Mouse (Mus musculus): Measurements from ENCODE around the gene Ccl6.
A peak's percentile ranks its signal among the peaks of the same experiment; 100 is the strongest.

The Ccl6 gene

DNA sequence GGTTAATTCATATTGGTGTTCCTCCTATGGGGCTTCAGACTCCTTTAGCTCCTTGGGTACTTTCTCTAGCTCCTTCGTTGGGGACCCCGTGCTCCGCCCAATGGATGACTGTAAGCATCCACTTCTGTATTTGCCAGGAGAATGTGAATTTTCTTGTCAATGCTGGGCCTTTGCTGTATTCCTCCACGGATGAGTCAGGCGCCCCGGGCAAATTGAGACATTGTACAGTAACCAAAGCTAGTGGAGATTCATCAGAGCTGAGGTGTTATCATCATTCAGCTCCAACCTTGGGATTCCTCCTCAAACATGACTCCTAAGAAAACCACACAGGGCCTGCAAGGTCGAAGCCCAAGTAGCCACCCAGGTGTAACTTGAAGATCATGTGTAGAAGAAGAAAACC, 4.9 kb upstream of the Ccl6 start:
- no peak for DNase-seq (ENCODE audit: low spot score in 2 of 2)

DNA sequence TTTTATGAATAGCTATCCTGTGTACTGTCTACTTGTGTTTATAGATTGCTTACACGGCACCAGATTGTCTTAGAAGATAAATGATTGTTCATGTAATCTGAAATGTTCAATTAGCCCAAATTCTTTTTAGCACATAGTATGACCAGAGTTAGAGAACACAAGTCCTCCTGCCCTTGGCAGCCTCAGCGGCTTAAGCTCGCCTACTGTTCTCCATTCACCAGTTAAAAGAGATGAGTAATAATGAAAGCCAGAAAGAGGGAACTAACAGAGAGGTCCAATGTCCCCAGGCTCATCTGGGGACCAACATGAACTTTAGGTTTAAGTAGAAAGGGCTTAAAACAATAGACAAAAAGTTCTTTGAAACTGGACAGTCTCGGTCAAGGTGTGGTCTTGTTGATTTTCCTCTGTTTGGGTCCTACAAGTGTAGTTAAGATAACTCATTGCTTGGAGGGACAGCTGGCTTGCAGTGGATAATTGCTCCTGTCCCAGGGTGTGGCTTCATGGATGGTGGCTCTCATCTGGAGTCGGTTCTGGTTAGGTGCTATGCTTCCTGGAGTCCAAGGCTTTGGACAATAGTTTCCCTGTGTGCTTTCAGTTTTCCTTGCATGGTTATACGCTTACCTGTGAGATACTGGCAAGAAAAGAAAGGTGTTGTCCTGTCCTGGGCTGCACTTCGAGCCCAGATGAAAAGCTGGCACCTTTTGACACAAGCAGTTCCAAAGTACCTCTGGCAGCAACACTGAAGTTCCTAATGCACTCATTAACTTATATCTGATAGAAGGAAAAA, 3.0 kb upstream of the Ccl6 start:
- DNase-seq (ENCODE audit: low spot score in 2 of 2) = no peak

DNA sequence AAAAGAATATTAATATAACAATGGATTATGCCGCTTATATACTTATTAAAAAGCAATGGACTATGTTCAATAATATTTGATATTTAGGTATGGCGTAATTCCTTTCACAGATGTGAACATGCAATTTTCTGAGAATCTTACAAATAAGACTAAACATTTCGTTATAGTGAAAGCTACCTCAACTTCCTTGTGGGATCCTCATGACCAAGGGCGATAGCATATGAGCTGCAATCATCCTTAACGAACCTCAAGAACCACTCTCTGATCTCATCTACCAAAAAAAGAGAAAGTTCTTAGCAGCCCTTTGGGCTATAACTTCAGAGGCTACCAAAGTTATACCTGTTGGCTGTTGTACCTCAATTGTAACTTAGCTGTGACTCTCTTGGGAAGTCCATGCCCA, 566 bp upstream of the Ccl6 start:
- DNase-seq (ENCODE audit: low spot score in 2 of 2) = no peak

DNA sequence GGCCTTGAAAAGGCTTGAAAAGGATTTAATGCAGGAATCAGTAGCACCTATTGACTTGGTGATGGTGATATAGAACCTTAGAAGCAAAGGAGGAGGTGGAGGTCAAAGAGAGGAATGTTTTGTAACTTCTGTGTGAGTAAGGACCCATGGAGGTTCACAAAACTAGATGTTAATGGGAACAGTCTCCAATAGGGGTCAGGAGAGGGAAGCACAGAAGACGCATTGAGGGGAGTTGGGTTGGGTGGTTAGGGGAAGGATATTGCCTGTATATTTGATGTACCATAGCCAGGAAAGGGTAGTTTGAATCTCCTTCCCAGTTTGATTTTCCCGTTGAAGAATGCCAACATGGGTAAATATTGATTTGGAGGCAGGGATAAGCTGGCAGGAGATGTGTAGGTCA, 8.7 kb downstream of the Ccl6 start:
- no peak for DNase-seq (ENCODE audit: low spot score in 2 of 2)

DNA sequence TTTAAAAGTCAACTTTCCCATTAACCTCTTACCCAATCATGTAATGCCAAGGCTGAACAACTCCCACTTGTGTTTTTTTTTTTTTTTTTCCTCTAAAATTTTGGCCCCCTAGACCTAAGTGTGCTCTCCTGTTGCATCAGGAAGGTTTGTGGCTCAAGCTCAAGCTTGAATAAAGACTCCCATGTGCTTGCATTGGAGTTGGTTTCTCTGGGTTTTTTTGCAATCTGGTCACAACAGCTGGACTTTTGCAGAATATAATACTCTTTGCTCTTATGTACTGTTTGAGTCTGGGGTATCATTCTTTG, 9.5 kb downstream of the Ccl6 start:
- no peak for DNase-seq (ENCODE audit: low spot score in 2 of 2)

DNA sequence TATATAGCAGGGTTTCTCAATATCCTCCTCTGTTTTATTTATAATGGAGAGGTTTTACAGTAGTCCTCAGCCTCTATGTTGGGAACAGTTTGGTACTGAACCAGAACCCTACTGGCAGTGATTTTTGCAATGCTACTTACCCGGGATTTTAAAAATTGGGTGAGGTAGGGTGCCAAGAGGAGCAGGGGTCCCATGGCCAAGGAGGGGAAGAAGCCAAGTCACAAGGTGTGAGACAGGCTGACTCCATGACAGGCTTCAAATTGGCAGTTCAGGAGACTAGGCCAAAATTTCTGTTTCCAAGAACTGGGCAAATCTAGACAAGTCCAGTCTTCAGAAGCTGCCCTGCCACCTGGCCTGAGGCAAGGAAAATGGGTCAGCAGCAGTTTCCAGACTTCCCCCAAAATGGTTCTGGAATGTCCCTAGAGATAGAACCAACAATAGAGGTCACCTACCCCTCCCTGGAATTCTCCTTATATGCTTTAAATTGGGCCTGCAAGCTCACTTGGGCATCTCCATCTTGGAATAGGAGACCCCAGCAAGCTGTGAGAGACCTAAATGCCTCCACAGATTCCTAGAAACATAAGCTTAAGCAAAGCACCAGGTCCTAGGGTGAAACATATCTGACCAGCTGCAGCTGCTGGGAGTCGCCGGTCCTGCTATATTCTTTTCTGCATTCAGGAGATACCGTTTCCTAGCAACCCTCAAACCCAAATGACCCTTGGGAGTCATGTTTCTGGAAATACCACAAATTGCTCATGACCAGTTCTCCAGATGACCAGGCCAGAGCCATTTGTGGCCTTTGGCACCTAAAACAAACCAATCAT, 10.0 kb downstream of the Ccl6 start:
- DNase-seq (ENCODE audit: low spot score in 2 of 2) = no peak

DNA sequence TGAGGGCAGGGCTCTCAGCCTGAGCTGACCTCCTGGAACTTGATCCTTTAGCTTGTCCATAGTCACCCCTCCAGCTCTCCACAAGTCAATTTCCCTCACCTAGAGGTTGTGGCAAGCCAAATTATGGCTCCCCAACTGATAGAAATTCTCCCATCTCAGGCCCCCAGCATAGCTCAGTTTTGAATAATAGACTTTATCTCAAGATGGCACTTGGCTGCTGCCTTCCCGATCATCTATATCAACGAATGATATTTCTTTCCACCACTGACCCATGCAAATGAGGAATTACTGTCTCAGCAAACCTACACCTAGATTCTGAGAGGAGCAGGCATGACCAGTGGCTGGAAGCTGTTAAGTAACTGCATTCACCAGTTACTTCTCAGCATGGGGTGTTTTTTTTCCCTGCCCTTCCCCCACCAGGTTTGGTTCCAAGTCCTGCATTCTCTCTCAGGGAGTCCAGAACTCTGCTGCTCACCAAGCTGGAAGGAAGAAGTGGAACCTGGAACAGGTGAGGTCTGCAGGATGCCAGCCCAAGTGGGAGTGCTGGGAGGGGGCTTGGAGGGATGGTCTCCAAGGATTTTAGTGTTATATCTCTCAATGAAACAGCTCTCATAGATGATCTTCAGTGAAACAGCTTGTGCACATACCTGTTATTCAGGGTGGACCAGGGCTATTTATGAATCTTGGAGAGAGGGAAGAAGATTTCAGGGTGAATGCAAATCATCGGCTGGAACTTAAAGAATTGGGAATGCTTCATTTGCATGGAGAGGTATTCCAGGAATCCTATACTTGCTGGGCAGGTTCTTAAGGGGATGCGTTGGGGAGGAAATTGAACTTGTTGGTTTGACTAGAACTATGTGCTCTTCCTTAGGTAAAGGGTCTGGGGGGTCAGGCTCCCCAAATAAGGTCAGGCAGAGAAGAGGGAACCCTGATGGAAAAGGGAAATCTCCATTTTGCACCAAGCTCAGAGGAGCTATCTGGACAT, 11.0 kb downstream of the Ccl6 start:
- no peak for DNase-seq (ENCODE audit: low spot score in 2 of 2)

DNA sequence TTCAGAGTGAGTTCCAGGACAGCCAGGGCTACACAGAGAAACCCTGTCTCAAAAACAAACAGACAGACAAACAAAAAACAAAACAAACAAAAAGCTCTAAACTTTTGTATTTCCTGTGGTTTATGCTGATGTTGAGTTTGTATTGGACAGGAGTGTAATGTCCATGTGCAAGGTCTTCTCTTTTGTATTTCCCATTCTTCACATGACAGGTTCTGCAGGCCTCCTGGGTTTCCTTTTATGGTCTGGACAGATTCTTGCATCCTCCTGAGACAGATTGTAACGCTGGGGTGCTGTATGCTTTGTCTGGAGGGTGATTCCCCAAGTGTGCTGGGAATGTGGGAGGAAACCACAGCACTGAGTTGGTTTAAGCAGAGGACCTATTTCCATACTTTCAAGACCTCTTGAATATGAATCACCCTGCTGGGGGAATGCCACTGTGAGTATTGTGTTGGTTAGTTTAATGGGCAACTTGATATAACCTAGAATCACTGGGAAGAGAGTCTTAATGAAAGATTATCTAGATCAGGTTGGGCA, 12.1 kb downstream of the Ccl6 start:
- no peak for DNase-seq (ENCODE audit: low spot score in 2 of 2)

DNA sequence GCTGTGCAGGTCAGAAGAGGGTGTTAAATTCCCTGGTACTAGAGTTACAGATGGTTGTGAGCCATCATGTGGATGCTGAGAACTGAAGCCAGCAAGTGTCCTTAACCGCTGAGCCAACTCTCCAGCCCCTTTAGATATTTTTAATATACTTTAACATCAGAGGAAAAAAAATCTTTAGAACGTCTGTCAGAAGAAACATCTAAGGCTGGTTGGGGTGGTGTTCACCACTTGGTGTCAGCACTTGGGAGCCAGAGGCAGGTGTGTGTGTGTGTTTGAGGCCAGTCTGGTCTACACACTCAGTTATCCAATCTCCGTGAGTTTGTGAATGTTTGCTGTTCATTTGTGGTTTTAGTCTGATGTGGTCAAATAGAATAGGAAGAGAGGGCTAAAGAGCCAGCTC, 13.9 kb downstream of the Ccl6 start:
- no peak for DNase-seq (ENCODE audit: low spot score in 2 of 2)

DNA sequence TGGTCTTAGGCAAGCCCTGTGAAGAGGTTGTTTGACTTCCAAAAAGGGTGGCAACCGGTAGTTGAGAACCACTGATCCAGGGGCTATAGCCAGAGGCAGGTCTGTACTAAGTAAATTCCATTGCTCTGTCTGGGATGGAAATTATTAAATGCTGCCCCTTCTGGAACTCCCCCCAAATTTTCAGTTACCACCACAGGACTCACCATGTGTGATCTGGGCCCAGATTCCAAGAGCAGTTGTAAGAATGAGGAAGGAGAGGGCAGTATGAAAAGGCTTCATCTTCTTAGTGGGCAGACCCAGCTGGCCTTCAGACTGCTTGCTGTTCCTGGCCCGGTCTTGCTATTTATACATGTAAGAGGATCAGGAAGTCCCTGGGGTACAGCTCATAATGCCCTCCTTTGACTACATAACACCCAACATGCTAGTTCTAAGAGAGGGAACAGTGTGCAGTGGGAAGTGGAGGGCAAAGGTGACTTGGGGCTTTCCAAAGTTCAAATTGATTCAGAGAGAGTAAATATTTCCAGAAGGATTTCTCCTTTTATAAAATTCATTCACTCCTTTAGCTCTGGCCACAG, 14.6 kb downstream of the Ccl6 start, which contains the start of gene Ccl9:
TSS of gene Ccl9 (minus strand) at position 451 of the 575 bp plus-strand sequence.
- no peak for DNase-seq (ENCODE audit: low spot score in 2 of 2)

DNA sequence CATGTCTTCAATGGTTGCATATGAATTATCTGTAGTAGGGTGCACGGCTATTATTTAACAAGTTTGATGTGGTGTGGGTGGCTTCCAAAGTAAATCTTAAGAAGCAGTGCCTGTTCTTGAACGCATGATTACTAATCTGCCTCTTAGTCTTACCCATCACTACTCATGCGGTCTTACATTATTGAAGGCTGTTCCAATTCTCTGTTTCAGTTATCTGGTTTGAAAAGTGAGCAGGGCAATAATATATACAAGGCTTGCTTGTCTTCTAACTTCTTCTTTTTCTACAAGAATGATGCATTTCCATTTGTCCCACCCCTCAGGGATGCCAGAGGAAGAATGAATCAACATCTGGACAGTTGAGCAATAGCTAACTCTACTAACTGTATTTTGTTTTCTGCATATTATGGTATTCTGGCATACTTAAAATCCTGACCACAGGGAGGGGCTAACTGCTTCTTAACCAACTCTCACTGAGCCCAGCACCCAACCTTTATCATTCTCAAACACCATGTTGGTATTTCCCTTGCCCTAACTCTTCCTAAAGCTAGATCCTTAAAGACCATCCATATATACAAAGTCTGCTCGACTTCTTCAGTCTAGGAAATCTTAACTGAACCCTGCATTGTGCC, 15.8 kb downstream of the Ccl6 start:
- DNase-seq (ENCODE audit: low spot score in 2 of 2) = no peak

DNA sequence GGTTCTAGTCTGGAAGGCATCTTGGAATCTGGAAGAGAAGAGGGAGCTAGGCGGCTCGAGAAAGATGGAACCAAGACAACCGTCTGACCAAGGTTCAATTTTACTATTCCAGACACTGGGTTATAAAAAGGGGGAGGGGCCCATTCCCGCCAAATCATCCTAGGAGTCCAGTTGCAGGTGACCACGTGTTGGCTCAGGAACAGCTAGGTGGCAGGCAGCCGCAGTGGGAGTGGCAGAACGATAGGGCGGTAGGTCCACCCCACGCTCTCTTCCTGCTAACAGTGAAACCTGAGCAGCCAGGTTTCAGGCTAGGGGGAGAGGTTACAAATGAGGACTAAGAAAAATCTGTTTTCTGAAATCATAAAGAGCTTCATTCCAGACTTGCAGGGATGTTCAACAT, 20.1 kb downstream of the Ccl6 start:
- DNase-seq (ENCODE audit: low spot score in 2 of 2) = no peak

DNA sequence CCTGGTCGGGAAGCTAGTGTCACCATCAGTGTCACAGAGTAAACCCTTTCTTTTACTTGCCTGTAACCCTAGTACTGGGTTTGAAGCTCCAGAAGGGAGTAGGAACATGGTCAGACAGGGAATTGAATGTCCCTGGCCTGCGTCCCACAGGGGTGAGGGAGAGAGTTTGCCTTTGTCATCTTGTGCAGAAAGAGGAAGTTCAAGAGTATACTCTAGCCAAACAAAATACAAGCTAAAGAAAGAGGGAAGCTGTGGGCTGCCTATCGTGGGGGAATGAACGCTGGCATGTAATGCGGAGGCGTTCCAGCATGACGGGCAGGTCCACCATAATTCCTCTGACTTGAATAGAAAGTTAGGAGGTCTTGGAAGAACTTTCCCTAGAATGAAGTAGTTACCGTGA, 20.7 kb downstream of the Ccl6 start:
- no peak for DNase-seq (ENCODE audit: low spot score in 2 of 2)

DNA sequence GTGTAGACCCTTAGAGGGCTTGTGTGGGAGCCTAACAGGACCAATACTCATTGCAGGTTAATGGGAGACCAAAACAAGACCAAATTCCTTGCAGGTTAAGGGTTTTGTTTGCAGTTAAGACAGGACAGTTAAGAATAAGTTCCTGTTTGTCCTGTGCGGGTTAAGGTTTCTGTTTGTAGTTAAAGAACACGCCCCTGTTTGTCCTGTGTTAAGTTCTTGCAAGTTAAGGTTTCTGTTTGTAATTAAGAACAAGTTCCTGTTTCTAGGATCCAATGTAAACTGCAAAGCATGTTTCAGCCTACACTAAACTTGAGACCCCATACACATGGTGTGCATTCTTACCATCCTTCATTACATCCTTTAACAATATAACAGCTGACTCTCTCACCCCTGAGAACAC, 22.7 kb downstream of the Ccl6 start:
- no peak for DNase-seq (ENCODE audit: low spot score in 2 of 2)

DNA sequence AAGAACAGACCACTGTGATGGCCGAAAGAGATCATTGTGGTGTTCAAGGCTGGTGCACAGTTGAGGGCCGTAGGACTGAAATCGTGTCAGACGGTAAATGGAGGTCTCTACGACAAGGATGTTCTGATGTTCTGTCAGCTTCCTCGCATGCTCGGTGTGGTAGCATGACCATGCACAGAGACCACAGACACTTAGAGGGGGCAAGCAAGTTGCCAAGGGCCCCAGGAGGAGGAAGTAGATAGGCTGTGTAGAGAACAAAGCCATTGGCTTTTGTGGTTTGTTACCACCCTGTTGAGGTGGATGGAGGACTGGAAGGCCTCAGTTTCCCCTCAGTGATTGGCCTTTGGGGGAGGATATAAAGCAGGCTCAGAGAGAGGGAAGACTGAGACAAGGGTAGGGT, 23.6 kb downstream of the Ccl6 start:
- DNase-seq (ENCODE audit: low spot score in 2 of 2) = no peak

DNA sequence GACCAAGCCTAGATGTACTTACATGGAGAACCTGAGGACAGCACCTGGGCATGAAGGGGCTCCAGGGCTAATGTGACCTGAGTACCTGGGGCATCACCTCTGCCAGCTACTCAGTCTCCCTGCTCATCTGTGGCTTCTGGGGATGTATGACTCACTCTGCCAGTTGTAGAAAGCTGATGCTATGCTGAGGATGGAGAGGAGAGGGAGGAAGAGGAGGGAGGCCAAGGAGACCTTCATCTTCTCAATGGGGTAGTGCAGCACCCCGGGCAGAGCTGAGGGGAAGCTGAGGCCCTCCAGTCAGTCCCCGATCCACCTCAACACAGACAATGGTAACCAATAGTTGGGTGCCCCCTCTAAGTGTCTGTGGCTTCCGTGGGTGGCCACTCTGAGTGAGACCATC, 24.1 kb downstream of the Ccl6 start:
- no peak for DNase-seq (ENCODE audit: low spot score in 2 of 2)

DNA sequence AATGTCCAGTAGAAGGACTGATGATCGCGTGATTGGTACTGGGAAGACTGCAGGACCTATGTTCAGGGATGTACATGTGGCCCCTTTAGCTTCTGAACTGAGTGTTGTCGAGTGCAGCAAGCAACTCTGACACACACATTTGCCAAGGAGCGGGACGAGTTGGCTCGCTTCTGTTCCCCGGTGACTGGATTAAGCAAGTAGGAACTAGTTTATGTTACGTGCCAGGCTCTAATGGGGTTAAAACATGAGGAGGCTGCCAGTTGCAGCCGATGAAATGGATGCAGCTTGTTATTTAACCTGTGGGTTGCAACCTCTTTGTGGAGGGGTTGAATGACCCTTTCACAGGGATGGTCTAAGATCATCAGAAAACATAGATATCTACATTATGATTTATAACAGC, 24.8 kb downstream of the Ccl6 start:
- DNase-seq (ENCODE audit: low spot score in 2 of 2) = no peak

DNA sequence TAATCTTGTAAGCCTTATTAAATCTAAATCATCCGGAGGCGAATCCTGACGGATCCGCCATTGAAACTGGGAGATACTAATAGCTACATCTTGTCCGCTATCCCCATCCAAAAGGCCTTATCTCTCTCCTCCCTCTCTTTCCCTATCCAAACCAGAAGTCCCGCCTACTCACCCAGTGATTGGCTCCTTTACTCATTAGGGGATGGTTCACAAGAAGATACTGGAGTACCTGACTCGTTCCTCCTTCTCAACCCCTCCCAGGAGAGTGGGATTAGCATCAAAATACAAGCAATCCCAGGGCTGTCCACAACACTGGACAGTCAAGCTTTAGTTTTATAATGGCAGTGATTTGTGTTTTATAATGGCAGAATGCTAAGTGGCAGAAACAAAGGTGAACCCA, 25.6 kb downstream of the Ccl6 start:
- no peak for DNase-seq (ENCODE audit: low spot score in 2 of 2)

DNA sequence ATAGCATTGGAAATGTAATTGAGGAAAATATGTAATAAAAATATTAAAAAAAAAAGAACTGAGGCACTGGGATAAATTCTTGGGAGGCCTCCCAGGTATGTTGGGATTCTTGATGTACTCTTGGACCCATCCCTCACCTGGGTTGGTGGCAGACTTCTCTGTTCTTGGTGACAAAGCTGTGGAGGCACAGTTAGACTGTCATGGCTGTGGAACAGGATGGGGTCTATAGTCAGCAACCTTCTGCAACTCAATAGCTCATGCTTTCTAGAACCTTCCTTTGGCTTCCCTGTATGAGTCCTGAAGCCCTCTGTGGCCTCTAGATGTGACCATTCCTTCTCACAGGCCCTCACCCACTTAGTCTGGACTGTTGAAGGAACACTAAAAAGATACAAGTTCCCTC, 26.3 kb downstream of the Ccl6 start:
- DNase-seq (ENCODE audit: low spot score in 2 of 2) = no peak

DNA sequence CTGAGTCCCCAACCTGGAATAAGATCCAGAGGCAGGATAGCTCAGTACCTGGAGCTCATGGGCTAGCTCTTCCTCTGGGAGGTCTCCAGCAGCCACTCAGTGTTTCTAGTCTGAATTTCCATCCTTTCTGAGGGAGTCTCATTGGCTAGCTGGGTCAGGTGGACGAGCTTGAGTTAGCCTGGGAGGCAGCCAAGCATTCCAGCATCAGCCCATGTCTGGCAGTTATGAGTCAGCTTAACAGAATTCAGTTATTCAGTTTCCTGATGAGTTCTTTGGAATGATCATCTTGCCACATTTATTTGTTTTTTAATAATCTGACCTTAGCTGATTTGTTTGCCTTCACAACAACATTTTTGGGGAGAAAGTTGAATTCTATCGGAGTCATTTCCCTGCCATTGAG, 29.1 kb downstream of the Ccl6 start:
- DNase-seq (ENCODE audit: low spot score in 2 of 2) = peak; percentile 8 to 14

DNA sequence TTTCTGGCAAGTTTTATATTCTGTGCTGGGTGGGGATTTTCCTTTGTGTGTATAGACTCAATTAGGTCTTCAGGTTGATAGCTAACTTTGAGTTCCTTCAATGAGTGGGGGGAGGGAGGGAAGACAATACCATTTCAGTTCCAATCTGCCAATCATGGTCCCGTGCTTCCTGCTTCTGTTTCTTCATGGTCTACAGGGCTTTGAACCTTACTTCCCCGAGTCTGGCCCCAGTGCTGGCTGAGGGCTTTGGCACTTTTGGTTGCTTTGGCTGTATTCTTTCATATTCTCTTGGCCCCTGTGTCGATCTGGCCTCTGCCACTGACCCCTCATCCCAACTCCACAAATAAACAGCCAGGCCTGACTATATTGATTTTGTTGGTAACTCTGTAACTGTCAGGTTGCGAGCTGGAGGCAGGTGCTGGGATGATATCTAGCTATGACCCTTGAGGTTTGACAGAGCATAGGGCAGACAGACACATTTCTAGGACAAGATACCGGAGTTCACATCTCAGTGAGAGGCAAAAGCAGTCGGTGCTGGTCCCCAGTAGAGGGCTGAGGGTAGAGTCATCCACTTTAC, 30.5 kb downstream of the Ccl6 start:
- DNase-seq (ENCODE audit: low spot score in 2 of 2) = no peak
